Mouse (Mus musculus): Measurements from ENCODE around the gene Serpina3k.
"Not testable (repeated sequence)": the region's sequence is repeated elsewhere in the genome, so short reads cannot be mapped to it uniquely, and the experiment has no call there.

The Serpina3k gene

DNA sequence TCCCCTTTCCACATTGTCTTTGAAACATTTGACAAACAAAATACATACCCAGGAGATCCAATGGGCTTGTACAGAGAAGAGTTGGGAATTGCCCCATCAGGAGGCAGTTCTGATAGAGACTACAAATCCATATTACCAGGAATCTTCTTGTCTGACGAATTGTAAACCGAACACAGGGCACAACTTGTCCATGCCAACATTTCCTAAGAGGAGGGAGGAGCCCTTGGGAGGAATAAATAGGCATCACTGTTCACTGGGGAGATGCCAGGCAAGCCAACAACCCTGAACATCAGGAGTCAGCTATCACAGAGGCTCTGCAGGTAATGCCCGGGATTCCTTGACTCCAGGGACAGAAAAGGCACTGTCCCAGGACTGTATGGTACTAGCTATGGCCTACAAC lies at the start of gene Serpina3k, which contains the start of gene Serpina3m:
Gene Serpina3k, plus strand, starts transcription at position 261 of the 400 bp plus-strand sequence.
Gene Serpina3m, plus strand, starts transcription at position 261 of the 400 bp plus-strand sequence.
- not testable (repeated sequence) for DNase-seq (ENCODE audit: low spot score in 2 of 2)

DNA sequence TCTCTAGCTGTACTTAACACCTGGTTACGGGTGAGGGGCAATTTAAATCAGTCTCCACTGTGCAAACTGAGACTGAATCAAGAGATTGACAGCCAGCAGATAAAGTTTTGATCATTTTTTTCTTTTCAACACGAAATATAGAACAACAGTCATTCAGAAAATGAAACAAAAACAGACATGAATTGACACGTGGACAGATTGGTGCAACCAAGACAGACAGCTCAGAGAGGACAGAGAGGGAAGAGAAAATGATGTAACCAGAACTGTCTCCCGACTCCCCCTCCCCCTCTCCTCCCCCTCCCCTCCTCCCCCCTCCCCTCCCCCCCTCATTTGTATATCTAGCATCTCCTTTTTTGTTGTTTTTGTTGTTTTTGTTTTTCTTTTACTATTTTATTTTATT lies 48.4 kb upstream of the Serpina3k start:
- DNase-seq (ENCODE audit: low spot score in 2 of 2) = no peak

DNA sequence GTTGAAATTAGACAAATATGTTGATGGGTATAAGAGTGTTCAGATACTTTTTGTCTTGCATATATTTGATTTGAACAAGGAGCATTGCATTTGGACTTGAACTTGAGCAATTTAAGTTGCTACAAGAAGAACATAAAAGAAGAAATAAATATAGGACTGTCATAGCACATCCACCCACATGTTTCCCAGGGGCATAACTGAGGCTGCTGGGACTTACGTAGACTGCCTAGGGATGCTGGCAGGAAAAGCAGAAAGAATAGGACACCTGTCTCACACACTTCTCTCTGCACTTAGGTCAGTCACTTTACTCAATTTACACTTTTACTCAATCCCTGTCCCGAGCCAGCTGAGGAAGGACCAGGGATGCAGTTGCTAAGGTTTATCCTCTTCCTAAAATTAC lies 44.3 kb upstream of the Serpina3k start:
- DNase-seq (ENCODE audit: low spot score in 2 of 2) = no peak

DNA sequence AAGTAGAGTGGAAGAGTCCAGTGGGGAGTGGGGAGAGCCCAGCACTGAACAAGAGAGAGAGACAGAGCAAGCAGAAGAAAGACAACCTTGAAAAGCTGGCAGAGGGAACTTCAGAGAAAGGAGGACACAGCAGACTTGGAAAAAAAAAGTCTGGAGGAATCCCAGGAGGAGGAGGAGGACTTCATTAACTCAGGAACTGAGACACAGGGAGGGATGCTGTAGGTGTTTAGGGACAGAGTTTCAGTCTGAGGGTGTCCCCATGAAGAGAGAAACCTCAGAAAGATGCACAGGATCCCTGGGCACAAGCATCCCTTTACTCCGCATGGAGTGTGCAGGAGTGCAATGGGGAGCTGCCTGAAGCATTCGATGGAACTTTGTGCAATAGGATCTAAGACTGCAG lies 40.2 kb upstream of the Serpina3k start:
- DNase-seq (ENCODE audit: low spot score in 2 of 2) = no peak

DNA sequence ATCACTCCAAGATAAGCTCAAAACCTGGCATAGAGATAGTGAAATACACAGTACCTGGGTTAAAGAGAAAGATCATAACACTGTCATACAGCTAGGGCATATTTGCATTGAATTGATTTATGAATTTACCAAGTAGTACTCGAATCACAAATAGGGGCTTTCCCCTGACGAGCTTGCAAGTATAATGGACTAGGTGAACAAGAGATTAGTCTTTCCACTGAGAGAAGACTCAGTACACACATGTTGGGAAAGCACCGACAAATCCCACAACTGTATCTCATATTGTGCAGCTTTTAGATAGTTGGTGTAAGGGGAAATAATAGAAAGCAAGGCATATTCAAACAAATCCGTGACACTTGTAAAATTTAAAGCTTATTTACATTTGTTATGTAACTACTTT lies 32.3 kb upstream of the Serpina3k start:
- no peak for DNase-seq (ENCODE audit: low spot score in 2 of 2)

DNA sequence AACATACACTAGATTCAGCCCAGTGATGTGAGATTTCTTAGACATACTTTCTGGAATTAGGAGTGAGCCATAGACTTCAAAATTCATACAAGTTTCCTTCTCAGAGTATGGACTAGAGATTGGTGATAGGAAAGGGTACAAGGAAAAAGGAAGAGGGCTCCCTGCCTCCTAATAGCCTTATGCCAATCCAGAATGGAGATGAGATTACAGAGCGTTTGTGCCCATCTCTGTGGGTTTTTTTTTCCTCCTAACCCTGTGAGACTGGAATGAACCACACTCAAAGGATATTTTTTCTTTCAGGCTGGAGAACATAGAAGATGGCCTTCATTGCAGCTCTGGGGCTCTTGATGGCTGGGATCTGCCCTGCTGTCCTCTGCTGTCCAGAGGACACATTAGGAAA lies 24.0 kb upstream of the Serpina3k start, which contains the start of gene Serpina3j:
Gene Serpina3j, plus strand, starts transcription at position 301 of the 400 bp plus-strand sequence.
- DNase-seq (ENCODE audit: low spot score in 2 of 2) = no peak

DNA sequence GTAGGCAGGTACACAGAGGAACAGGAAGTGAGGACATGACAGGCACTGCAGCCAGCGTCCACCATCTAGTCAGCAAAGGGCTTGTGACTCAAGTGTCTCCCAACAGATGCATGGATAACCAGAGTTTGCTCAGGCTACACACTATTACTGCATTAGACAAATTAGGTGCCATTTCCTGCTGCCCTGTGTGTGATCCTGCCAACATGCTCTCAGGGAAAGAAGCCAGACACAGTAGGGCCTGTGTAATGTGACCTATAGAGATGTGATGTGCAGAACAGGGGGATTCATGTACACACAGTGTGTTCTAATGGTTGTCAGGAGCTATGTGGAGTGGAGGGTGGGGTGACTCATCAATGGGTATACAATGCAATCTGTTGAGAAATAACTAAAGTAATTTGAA lies 15.8 kb upstream of the Serpina3k start:
- DNase-seq (ENCODE audit: low spot score in 2 of 2) = no peak

DNA sequence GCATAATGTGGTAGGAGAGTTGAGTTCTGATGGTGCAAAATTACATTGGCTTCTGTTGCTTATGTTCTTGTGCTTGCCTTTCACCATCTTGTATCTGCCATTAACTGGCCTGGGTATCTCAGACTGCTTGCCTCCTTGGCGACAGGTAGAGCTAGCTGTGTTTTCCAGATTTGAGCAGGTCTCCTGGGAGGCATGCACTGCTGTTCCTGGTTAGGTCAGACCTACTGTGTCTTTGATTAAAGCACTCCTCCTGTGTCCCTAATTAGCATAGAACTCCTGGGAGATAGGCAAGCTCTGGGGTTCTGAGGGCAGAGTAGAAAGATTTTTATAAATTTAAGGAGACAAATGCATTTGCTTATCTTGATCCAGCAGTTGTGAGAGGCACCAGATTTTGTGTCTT lies 6.6 kb upstream of the Serpina3k start:
- DNase-seq (ENCODE audit: low spot score in 2 of 2) = no peak

DNA sequence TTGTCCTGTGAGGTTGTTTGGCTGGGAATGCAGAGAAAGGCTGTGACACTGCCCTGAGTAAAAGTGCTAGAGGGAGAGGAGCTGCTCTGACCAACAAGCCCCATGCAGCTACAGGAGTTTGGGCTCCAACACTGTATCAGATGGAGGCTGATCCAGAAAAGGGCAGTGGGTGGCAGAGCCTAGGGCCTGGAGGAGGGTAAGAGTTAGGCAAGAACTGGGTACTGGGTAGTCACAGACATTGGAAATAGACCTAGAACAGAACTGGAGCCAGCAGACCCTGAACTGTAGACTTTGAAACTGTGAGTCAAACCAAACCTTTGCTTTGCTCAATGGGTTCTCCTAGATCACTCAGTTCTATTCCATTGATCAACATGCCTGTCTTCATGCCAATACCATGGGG lies 1.4 kb upstream of the Serpina3k start:
- DNase-seq (ENCODE audit: low spot score in 2 of 2) = not testable (repeated sequence)

DNA sequence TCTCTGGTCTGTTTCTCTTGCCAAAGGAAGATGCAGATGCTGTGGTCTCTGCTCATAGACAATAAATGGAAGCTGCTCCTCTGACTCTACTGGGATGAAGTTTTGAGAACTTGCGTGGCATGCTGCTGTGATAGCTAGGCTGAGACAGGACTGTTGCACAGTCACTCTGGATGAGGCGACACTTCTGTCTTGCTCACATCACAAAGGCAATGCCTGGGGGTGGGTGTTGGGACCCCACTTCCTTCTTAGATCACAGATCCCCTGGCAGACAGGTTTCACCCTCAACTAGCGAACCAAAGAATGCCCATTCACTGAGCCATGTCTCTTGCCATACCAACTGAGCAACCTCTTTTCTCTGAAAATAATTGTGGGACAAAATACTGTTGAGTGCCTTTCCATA lies 419 bp downstream of the Serpina3k start:
- DNase-seq (ENCODE audit: low spot score in 2 of 2) = no peak

DNA sequence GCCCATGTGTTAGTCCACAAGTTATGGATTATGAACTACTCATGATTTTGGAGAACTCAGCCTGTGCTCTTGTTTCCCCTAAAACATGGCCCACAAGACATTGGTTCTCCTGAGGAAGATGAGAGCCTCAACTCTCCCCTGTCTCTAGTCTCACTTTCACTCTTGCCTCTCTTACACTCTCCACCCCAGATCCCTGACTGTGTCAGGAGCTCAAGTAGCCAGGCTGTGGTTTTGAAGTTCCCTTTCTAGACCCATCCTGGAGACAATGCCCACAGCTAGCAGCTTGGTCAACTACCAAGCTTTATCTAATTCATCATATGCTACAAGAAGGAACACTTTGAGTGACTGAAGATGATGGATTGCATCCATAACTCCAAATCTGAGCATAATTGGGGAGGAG lies 4.2 kb downstream of the Serpina3k start:
- not testable (repeated sequence) for DNase-seq (ENCODE audit: low spot score in 2 of 2)

DNA sequence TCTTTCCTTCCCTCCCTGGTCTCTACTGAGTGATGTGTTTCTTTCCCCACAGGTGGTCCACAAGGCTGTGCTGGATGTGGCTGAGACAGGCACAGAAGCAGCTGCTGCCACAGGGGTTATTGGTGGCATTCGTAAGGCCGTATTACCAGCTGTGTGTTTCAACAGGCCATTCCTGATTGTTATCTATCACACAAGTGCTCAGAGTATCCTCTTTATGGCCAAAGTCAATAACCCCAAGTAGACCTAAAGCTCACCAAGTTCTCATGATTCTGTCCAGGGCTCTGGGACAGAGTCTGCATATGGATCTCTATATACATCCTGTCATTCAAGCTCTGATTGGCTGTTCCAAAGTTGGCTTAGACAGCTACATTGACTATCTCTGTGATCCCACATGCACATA lies 6.9 kb downstream of the Serpina3k start:
- DNase-seq (ENCODE audit: low spot score in 2 of 2) = no peak

DNA sequence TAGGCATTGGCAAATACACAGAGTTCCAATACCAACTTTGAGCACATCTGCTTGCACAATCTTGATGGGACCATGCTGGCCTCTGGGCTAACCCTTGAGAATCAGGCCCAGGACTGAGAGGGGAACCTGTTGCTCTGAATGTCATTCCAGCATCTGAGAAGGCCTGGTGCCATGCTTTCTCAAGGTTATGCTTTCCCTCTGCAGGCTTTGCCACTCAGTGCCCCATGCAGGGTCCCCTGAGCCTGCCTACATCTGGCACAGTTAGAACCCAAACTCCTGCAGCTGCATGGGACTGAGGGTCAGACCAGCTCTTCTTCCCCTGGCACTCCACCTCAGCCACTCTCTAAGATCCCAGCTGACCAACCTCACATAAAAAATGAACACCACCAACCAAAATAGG lies 7.4 kb downstream of the Serpina3k start:
- DNase-seq (ENCODE audit: low spot score in 2 of 2) = no peak

DNA sequence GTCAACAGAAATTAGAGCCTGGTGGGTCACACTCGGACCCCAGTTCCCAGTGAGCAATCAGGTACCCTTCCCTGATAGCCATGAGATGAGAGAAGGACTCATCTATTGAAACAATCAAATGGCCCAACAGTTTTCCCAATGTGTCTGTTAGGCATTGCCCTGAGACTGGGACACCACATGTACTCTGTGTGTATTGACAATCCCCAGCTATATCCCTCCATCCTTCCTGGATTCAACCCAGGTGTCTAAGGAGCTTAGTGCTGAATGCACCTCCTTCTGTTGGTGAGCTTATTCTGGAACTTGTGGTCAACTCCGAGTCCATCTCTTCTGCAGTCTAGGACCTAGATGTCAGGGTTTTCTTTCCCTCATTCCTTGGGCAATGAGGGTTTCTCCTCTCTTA lies 8.8 kb downstream of the Serpina3k start:
- no peak for DNase-seq (ENCODE audit: low spot score in 2 of 2)

DNA sequence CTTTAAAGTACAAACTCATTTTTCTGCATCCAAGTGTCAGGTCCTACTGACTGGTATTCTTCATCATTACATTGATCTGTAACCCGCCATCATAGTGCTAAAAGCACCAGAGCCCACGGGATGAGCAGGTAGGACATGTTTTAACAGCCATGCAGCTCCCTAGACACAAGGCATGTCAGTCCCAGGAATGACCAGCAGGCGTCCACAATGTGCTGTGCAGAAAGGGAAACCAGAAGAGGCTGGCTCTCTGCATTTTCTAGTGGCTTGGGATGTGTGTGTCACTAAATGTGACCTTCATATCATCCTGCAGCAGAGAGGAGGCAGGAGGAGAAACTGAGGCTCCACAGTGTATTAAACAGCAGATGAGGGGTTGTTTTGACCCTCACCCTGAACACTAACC lies 13.5 kb downstream of the Serpina3k start:
- not testable (repeated sequence) for DNase-seq (ENCODE audit: low spot score in 2 of 2)

DNA sequence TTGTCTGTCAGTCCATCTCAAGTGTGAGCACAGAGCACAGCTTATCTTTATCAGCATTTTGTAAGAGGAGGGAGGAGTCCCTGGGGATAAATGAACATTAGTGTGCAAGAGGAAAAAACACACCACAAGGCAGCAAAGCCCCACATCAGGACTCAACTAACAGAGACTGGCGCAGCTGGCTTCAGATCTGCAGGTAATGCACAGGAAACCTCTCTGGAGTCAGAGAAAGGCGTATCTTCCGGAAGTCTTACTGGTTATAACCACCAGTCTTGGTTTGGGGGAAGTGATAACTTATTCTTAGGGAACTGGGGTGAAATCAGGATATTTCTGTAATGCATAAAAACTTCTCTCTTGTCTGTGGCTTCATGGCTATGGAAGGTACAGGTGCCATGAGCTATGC lies 17.7 kb downstream of the Serpina3k start:
- no peak for DNase-seq (ENCODE audit: low spot score in 2 of 2)

DNA sequence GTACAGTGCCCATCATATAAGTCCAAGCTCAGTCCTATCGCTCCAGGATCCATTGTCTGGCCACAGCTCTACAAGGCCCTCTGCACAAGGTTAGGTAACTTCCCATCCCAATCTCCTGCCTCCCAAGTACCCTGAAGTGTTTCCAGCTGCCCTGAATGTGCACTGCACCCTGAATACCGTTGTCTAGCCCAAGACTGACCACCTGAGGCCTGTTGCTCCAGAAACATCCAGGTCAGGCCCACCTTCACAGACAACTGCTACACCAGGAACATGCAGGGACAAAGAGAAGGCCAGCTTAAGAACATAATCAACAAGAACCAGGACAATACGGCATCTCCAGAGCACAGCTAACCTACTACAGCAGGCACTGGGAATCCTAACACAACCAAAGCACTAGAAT lies 31.7 kb downstream of the Serpina3k start:
- DNase-seq (ENCODE audit: low spot score in 2 of 2) = no peak

DNA sequence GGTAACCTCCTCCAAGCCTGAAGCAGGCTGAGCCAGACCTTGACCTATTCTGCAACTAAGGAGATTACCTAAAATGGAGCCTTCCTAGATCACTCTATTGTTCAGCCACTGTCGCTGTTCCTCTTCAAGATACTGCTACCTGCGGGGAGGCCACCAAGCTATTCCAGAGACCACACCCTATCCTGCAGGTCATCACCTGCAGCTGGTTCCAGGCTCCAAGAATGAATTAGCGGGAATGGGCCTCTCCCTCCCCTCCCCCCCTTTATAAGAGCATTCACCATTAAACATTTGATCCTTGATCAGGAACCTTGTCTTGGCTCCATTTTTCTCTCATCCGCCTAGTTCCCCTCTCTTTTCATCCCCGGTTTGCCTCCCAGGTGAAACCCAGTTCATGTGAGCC lies 38.9 kb downstream of the Serpina3k start:
- not testable (repeated sequence) for DNase-seq (ENCODE audit: low spot score in 2 of 2)

DNA sequence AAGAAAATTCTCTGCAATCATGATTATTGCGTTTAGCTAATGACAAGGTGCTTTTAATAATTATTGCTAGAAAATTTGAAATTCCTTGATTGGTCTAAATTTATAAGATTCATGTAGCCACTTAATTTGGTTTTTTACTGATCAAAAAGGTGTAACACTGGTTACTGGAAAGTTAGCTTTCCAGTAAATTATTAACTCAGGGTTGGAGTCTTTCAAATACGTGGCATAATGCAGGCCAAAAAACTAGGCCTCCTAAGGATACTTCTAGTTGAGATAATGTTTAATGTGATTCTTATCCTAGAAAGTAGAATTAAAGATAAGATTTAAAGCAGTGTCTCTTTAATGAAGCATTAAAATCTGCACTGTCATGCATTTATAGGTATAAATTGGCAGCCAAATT lies 40.1 kb downstream of the Serpina3k start:
- DNase-seq (ENCODE audit: low spot score in 2 of 2) = not testable (repeated sequence)

DNA sequence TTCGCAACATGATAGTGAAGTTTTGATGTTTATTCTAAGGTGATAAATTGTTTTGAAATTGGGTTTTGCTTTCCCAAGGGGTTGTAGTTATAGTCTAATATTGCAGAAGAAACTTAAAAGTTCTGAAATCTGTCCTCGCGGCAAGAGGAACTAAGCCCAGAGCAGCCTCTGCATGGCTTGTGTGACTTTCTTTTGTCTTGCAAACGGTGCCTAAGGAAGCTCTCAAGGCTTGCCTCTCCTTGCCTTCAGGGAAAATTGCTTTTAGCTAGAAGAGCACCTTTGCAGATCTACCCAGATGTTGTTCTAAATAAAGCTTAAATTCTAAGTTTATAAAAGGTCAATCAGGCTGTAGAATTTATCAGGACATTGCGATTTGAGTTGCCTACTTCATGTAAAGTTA lies 40.5 kb downstream of the Serpina3k start:
- not testable (repeated sequence) for DNase-seq (ENCODE audit: low spot score in 2 of 2)

DNA sequence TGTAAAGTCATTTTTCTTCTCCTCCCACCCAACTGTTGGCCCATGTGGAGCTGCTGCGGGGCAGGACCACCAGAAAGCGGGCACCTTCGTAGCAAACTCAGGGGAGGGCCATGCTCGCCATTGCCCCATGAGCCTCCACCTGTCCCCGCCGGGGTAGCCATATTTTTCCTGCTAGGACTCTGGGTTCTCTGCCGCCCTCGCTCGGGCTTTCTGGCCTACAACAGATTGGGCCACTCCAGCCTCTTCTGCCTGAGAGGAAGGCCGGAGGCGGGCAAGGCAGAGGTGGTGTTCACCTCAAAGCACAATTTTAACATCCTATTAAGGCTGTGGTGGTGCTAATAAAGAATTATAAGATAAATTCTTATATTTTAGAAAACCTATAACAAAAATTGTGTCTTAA lies 41.6 kb downstream of the Serpina3k start:
- no peak for DNase-seq (ENCODE audit: low spot score in 2 of 2)

DNA sequence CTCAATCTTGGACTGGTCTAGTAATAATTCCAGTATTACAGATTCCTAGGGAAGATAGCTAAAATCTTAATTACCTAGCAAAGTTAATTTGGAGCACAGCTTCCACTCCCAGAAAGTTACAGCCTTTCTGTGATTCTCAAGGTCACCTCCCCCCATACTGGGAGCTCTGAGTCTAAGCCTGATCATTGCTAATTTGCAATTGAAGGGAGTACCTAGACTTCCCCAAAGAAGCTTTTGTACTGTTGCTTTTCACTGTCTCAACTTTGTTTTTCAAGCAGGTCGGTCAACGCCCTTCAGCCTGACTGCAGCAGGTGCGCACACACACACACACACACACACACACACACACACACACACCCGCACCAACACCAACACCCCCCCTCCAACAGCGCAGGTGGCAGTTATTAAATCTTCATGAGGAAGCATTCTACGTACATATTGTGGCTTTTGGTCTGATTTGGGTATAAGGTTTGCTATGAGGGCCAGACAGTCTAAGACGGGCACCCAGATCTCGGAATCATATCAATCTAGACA lies 42.9 kb downstream of the Serpina3k start:
- DNase-seq (ENCODE audit: low spot score in 2 of 2) = not testable (repeated sequence)

DNA sequence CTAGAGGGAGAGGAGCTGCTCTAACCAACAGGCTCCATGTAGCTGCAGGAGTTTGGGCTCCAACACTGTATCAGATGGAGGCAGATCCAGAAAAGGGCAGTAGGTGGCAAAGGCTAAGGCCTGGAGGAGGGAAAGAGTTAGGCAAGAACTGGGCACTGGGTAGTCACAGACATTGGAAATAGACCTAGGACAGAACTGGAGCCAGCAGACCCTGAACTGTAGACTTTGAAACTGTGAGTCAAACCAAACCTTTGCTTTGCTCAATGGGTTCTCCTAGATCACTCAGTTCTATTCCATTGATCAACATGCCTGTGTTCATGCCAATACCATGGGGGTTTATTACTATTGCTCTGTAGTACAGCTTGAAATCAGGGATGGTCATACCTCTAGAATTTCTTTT lies 47.7 kb downstream of the Serpina3k start:
- DNase-seq (ENCODE audit: low spot score in 2 of 2) = not testable (repeated sequence)

DNA sequence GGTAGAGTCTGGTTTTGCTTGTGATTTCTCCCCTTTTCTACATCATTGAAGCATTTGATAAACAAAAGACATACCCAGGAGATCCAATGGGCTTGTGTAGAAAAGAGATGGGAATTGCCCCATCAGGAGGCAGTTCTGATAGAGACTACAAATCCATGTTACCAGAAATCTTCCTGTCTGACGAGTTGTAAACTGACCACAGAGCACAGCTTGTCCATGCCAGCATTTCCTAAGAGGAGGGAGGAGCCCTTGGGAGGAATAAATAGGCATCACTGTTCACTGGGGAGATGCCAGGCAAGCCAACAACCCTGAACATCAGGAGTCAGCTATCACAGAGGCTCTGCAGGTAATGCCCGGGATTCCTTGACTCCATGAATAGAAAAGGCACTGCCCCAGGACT lies 48.6 kb downstream of the Serpina3k start:
- DNase-seq (ENCODE audit: low spot score in 2 of 2) = not testable (repeated sequence)

All from spleen, postnatal 14 days (tissue).